Mouse (Mus musculus) erythroblast, embryonic 14.5 days (primary cell): ENCODE results near the gene Zfp869. TPM values are rescaled to one million over a fixed set of nuclear protein-coding genes. Genes with fewer than 3 reads are reported as not detected.
"Not testable (repeated sequence)": the region's sequence is repeated elsewhere in the genome, so short reads cannot be mapped to it uniquely, and the experiment has no call there.

Experiments used
- H3K27me3 ChIP-seq: 2 replicates; pipeline ENCODE4 v1.6.1; 2012; ENCODE audit warnings: inconsistent platforms; ENCODE audit not compliant: control insufficient read depth
- H3K36me3 ChIP-seq: 2 replicates; pipeline ENCODE4 v1.6.1; 2012; ENCODE audit warnings: mild to moderate bottlenecking, inconsistent platforms; ENCODE audit not compliant: control insufficient read depth
- H3K4me1 ChIP-seq: 2 replicates; pipeline ENCODE4 v1.6.1; 2012; ENCODE audit warnings: inconsistent platforms; ENCODE audit not compliant: control insufficient read depth
- H3K4me3 ChIP-seq: replicated peaks from 2 replicates; pipeline ENCODE3; 2012; ENCODE audit warnings: moderate library complexity, mild to moderate bottlenecking, inconsistent platforms
- H3K9me3 ChIP-seq: 2 replicates; pipeline ENCODE4 v1.6.1; 2012; ENCODE audit warnings: low read length, inconsistent platforms, mixed read lengths; ENCODE audit not compliant: control insufficient read depth
- GATA1 ChIP-seq: IDR thresholded peaks from 2 replicates; pipeline ENCODE4 v1.6.1; 2012; ENCODE audit warnings: low read length, inconsistent platforms, mixed read lengths
- TAL1 ChIP-seq: IDR thresholded peaks from 3 replicates; pipeline ENCODE4 v1.6.1; 2012; ENCODE audit warnings: low read length, inconsistent platforms, mixed read lengths
- polyA plus RNA-seq: library from polyadenylated mRNA; stranded (reverse); fragments of >175 nt; gene quantifications from 2 replicates; pipeline ENCODE4 v1.2.3, GENCODE M21; 2012

The Zfp869 gene
- polyA plus RNA-seq, 1 experiment = 0.08 TPM

- Histone ChIP-seq H3K4me3 (peak overlapping the region; percentile 90), H3K9me3 (no peaks in the 10 kb centered on the region)
- TF ChIP-seq TAL1 = no peak
- TF ChIP-seq GATA1 = no peak
Measured at GRCm38 (mm10) chr8:69715366-69715765, 4.8 kb upstream of the Zfp869 start.

DNA sequence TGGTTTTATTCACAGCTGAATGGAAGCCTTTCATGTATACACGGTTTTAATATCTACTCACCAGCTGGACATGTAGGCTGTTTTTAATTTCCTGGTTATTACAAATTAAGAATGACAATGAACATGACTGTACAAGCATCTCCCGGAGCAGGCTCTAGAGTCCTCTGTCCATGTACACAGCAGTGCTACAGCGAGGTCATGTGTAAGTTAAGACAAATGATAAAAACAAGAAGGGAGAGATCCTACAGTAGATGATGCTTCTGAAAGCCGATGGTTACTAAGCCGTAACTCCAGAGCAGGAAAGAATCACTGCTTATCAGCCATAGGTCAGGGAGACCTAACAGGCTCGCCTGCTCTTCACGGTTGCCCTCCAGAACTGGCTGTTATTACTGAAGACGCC is 3.0 kb upstream of the Zfp869 start:
- Histone ChIP-seq H3K36me3 (peaks cover 49% of the 10 kb centered on the region), H3K4me3 (no peak overlapping the region), H3K4me1 (peaks cover 23% of the 10 kb centered on the region), H3K9me3 (0 out of 2 replicates have a peak, but pooled peaks cover 1% of the 10 kb centered on the region), H3K27me3 (no peaks in the 10 kb centered on the region)
- TF ChIP-seq GATA1 (no peak), TAL1 (no peak)

More at GRCm38 (mm10) chr8:69715366-69715765, 4.8 kb upstream of the Zfp869 start:
- Histone ChIP-seq H3K27me3 (no peaks in the 10 kb centered on the region), H3K36me3 (peaks cover 30% of the 10 kb centered on the region), H3K4me1 (peaks cover 23% of the 10 kb centered on the region)

DNA sequence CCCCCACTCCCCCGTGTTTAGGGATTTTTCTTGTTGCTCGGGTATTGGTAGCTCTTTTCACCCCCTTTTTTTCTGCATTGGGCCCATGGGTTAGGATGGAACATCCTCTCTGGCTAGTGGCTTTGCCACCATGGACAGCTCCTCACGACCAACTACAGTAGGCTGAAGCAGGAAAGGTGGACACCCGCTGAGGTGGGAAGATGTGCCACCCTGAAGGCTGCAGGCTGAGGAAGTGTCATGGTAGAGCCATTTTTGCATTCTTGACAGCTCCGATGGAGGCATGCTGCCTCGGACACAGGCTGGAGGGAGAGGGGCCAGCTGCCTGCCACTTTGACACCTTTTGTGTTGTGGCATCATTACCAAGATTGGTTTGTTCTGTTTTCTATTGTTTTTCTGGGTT is 8.7 kb downstream of the Zfp869 start:
- Histone ChIP-seq H3K27me3 (no peaks in the 10 kb centered on the region), H3K4me3 (no peak overlapping the region), H3K4me1 (no peaks in the 10 kb centered on the region), H3K36me3 (peaks cover 36% of the 10 kb centered on the region), H3K9me3 (peaks cover 14% of the 10 kb centered on the region)
- TF ChIP-seq TAL1 = no peak
- no peak for TF ChIP-seq GATA1

DNA sequence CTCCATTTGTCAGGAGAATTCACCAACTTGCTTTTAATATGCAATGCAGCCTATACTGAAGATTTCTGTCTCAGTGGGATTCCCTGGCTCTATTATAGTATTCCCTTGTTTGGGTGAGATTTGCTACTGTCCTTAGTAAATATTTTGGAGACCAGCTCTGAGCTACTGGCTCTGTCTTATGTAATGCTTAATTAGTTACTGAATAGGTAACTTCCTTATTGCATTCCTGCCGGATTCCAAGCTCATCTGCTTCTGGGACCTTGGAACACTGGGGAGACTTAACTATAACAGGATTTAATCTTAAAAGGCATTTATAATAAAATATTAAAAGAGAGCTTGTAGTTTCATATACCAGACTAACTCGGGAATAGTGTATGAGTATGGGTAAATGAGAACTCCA is 45.5 kb downstream of the Zfp869 start:
- not testable (repeated sequence) for H3K9me3 ChIP-seq, H3K4me1 ChIP-seq, H3K36me3 ChIP-seq, H3K4me3 ChIP-seq, H3K27me3 ChIP-seq

GRCm38 (mm10) chr8:69661294-69661693 is 49.2 kb downstream of the Zfp869 start:
- H3K9me3 ChIP-seq = peaks cover 2% of the 10 kb centered on the region; the same call in 1 of the 2 replicates
- H3K27me3 ChIP-seq = peaks cover 2% of the 10 kb centered on the region
- H3K4me3 ChIP-seq = no peak overlapping the region
- TF ChIP-seq TAL1 (no peak), GATA1 (no peak)
- no peaks in the 10 kb centered on the region; the same call in 1 of the 2 replicates for H3K36me3 ChIP-seq
- no peaks in the 10 kb centered on the region for H3K4me1 ChIP-seq

Other genes with a start within 250 kb of the Zfp869 start
- not detected in 2 replicates for gene Gm7697, start 187.7 kb downstream of the Zfp869 start, polyA plus RNA-seq
- 0.11 and 0.16 TPM in 2 replicates for gene Zfp868, start 85.2 kb downstream of the Zfp869 start, polyA plus RNA-seq
- gene Zfp964, start 56.2 kb downstream of the Zfp869 start, polyA plus RNA-seq = not detected in 2 replicates
- gene Zfp963, start 39.2 kb upstream of the Zfp869 start, polyA plus RNA-seq = 0.10 TPM in 1 of 2 replicates, not detected in the other
- gene Gm20422, start 64.2 kb upstream of the Zfp869 start, polyA plus RNA-seq = not detected in 2 replicates
- 2.2 and 2.3 TPM in 2 replicates for gene Atp13a1, start 80.4 kb upstream of the Zfp869 start, polyA plus RNA-seq
- gene Zfp866, start 80.5 kb upstream of the Zfp869 start, polyA plus RNA-seq = 0.07 and 0.09 TPM in 2 replicates
- 0.22 and 0.32 TPM in 2 replicates for gene Gmip, start 98.0 kb upstream of the Zfp869 start, polyA plus RNA-seq
- 0.01 TPM in 1 of 2 replicates, not detected in the other for gene Lpar2, start 111.7 kb upstream of the Zfp869 start, polyA plus RNA-seq
- 0.13 and 0.24 TPM in 2 replicates for gene Pbx4, start 121.8 kb upstream of the Zfp869 start, polyA plus RNA-seq
- gene Cilp2, start 177.0 kb upstream of the Zfp869 start, polyA plus RNA-seq = not detected in 2 replicates
- 0.10 and 0.18 TPM in 2 replicates for gene Tssk6, start 191.5 kb upstream of the Zfp869 start, polyA plus RNA-seq
- 18.1 and 19.7 TPM in 2 replicates for gene Ndufa13, start 191.8 kb upstream of the Zfp869 start, polyA plus RNA-seq
- gene Yjefn3, start 192.0 kb upstream of the Zfp869 start, polyA plus RNA-seq = 0.17 and 0.58 TPM in 2 replicates